Mouse (Mus musculus) yolk sac, embryonic 10.5 days (tissue): Measurements from ENCODE around the gene Evi5.
"Not testable (repeated sequence)": the region's sequence is repeated elsewhere in the genome, so short reads cannot be mapped to it uniquely, and the experiment has no call there.

ENCODE experiments used
- DNase-seq: peaks from one replicate; pipeline ENCODE4 v3.0.0-alpha.2; 2017; ENCODE audit warnings: low spot score

Gene Evi5

GRCm38 (mm10) chr5:107874561-107875260 is at the start of gene Evi5:
Gene Evi5, minus strand, starts transcription at chr5:107875107.
- DNase-seq: peak; percentile 66

GRCm38 (mm10) chr5:107924564-107924963 is 49.7 kb upstream of the Evi5 start:
- DNase-seq: no peak

GRCm38 (mm10) chr5:107922836-107923235 is 47.9 kb upstream of the Evi5 start:
- DNase-seq: no peak

- no peak for DNase-seq
Measured at GRCm38 (mm10) chr5:107921400-107922252, 46.7 kb upstream of the Evi5 start.

GRCm38 (mm10) chr5:107915280-107915679 is 40.4 kb upstream of the Evi5 start:
- DNase-seq: no peak

GRCm38 (mm10) chr5:107911012-107911411 is 36.1 kb upstream of the Evi5 start:
- DNase-seq: no peak

- DNase-seq: no peak
Measured at GRCm38 (mm10) chr5:107910084-107910616, 35.2 kb upstream of the Evi5 start.

GRCm38 (mm10) chr5:107909668-107910067 is 34.8 kb upstream of the Evi5 start:
- no peak for DNase-seq

- no peak for DNase-seq
Measured at GRCm38 (mm10) chr5:107908514-107909110, 33.7 kb upstream of the Evi5 start.

GRCm38 (mm10) chr5:107904325-107904724 is 29.4 kb upstream of the Evi5 start:
- DNase-seq: no peak

GRCm38 (mm10) chr5:107901014-107901615 is 26.2 kb upstream of the Evi5 start:
- no peak for DNase-seq

- DNase-seq: peak; percentile 93
Measured at GRCm38 (mm10) chr5:107900206-107901013, 25.5 kb upstream of the Evi5 start, which contains the start of gene Rpl5. Gene Rpl5, plus strand, starts transcription at chr5:107900502.

GRCm38 (mm10) chr5:107896265-107896664 is 21.4 kb upstream of the Evi5 start:
- no peak for DNase-seq

- DNase-seq: no peak
Measured at GRCm38 (mm10) chr5:107894676-107895075, 19.8 kb upstream of the Evi5 start.

- not testable (repeated sequence) for DNase-seq
Measured at GRCm38 (mm10) chr5:107891515-107891914, 16.6 kb upstream of the Evi5 start.

- peak; percentile 87 for DNase-seq
Measured at GRCm38 (mm10) chr5:107889994-107890888, 15.3 kb upstream of the Evi5 start.

GRCm38 (mm10) chr5:107880710-107881109 is 5.8 kb upstream of the Evi5 start:
- DNase-seq: peak; percentile 82

- DNase-seq: no peak
Measured at GRCm38 (mm10) chr5:107877053-107877452, 2.1 kb upstream of the Evi5 start.

GRCm38 (mm10) chr5:107875261-107875611 is 329 bp upstream of the Evi5 start:
- no peak for DNase-seq

- DNase-seq: peak; percentile 34
Measured at GRCm38 (mm10) chr5:107873886-107874302, 1.0 kb downstream of the Evi5 start.
